Mouse (Mus musculus): ENCODE measurements at regions not wholly inside any gene's neighbourhood (a gene's known extent, or its start where the extent isn't known, plus 50 kb on each side); places are given as distances from the start of the nearest gene placed in this dataset.

- DNase-seq, result no peak
Measured at GRCm38 (mm10) chr12:10266201-10266600, 103.6 kb upstream of the Nt5c1b start.

- DNase-seq, result no peak
Measured at GRCm38 (mm10) chr12:10272038-10272437, 97.7 kb upstream of the Nt5c1b start.

- DNase-seq, result no peak
Measured at GRCm38 (mm10) chr12:10275226-10275625, 94.5 kb upstream of the Nt5c1b start.

- DNase-seq, result no peak
Measured at GRCm38 (mm10) chr12:10292646-10293045, 77.1 kb upstream of the Nt5c1b start.

DNA sequence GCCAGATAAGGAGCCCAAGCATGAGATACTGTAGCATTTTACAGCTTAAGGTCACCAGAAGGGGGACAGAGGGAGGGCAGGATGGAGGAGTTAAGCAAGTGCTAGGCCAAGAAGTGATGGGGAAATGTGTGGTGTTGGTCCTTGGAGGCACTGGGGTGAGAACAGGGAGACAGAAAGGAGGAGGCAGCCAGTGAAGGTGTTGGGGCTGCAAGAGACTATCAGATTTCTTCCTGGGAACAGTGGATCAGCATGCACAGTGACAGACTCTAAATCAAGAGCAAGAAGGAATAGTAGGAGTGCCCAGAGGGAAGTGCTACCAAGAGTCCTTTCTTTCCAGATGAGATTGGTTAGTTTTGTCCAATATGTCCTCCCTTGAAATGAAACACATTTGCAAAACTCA lies 63.8 kb upstream of the Nt5c1b start:
- DNase-seq, result no peak

Data from adrenal gland, postnatal 14 days (tissue).